Mouse (Mus musculus) small intestine, adult 2 months (tissue): ENCODE data around the gene Sema5a.
A peak's percentile ranks its signal among the peaks of the same experiment; 100 is the strongest.

Experiments used
- CTCF ChIP-seq: fragments of 200-500 bp; IDR thresholded peaks from 2 replicates; pipeline ENCODE4 v1.5.1; 2012; ENCODE audit warnings: low read depth, mild to moderate bottlenecking, control low read depth, inconsistent platforms, low read length, moderate library complexity, mixed read lengths; ENCODE audit not compliant: insufficient replicate concordance, insufficient read length; ENCODE audit errors: extremely low read depth
- POLR2A ChIP-seq: fragments of 200-500 bp; IDR thresholded peaks from 2 replicates; pipeline ENCODE4 v1.6.1; 2012; ENCODE audit warnings: low read depth, mild to moderate bottlenecking, control low read depth, inconsistent platforms, low read length, moderate library complexity

GRCm38 (mm10) chr15:32245837-32246670 lies 1.4 kb downstream of the Sema5a start:
- TF ChIP-seq POLR2A (peak; percentile 10; the same call in 1 of the 2 replicates), CTCF (peak; percentile 82)
